Mouse (Mus musculus): ENCODE data around the gene Psmb4. TPM values are rescaled to one million over a fixed set of nuclear protein-coding genes. Genes with fewer than 3 reads are reported as not detected.

The Psmb4 gene
- total and polyA plus RNA-seq, 3 experiments = 481 to 798 (median 554) TPM

GRCm38 (mm10) chr3:94921104-94921503 is 34.3 kb upstream of the Psmb4 start:
- no peak for DNase-seq (ENCODE audit: extremely low read depth)
- H3K4me3 ChIP-seq (replicated peaks in 1 of 3; ENCODE audit: low read depth in 2 of 3, low read length in 2 of 3, poor library complexity in 1 of 3) = no peak overlapping the region
- in situ Hi-C loops (cut with MboI; ENCODE audit: low pct_ligation_motif_present, low pct_unique_long_range_greater_than_20kb, low sequenced_read_pairs) = no loop called here
- no peak overlapping the region for H3K27ac ChIP-seq (ENCODE audit: insufficient read depth, low read depth)
- H3K79me2 ChIP-seq (replicated peaks; ENCODE audit: control insufficient read depth, extremely low read depth, insufficient read depth, poor library complexity, severe bottlenecking) = no peaks in the 10 kb centered on the region
- no peak overlapping the region for H3K4me2 ChIP-seq (ENCODE audit: insufficient read depth, low read depth, poor library complexity, severe bottlenecking)
- H3K9ac ChIP-seq (ENCODE audit: insufficient read depth, low read depth) = no peak overlapping the region
- H3K36me3 ChIP-seq (replicated peaks in 1 of 2; ENCODE audit: control insufficient read depth in 1 of 2, insufficient read depth in 1 of 2, low read length in 1 of 2) = no peaks in the 10 kb centered on the region
- peaks cover 3% of the 10 kb centered on the region for H3K27me3 ChIP-seq (replicated peaks)
- H3K9me3 ChIP-seq (replicated peaks; ENCODE audit: low read length) = no peaks in the 10 kb centered on the region
- TF ChIP-seq ETS1 (conservative IDR thresholded peaks at IDR 0.05; ENCODE audit: low read depth, low read length) = no peak
- no peak for TF ChIP-seq E2F4 (IDR thresholded peaks at IDR 0.05; ENCODE audit: insufficient replicate concordance, low read depth, low read length)
- no peak for TF ChIP-seq JUND (conservative IDR thresholded peaks at IDR 0.05; ENCODE audit: low read depth, low read length)
- no peak for TF ChIP-seq CTCF (conservative IDR thresholded peaks at IDR 0.05 in 1 of 2, IDR thresholded peaks at IDR 0.05 in 1 of 2; ENCODE audit: low read depth in 2 of 2, low read length in 2 of 2)
- no peak for TF ChIP-seq PAX5 (IDR thresholded peaks at IDR 0.05; ENCODE audit: low read length)
- TF ChIP-seq ELF1 (IDR thresholded peaks at IDR 0.05; ENCODE audit: low read depth, low read length) = no peak
- TF ChIP-seq CHD2 (IDR thresholded peaks at IDR 0.05; ENCODE audit: low read length) = no peak
- TF ChIP-seq EP300 (IDR thresholded peaks at IDR 0.05; ENCODE audit: low read length) = no peak
- TF ChIP-seq KAT2A (IDR thresholded peaks at IDR 0.05; ENCODE audit: insufficient replicate concordance, low read length) = no peak
- no peak for TF ChIP-seq MAX (IDR thresholded peaks at IDR 0.05; ENCODE audit: low read length)
- no peak for TF ChIP-seq TBP (conservative IDR thresholded peaks at IDR 0.05; ENCODE audit: low read depth, low read length)
- TF ChIP-seq TCF12 (IDR thresholded peaks at IDR 0.05; ENCODE audit: low read depth, low read length) = no peak
- no peak for TF ChIP-seq BHLHE40 (IDR thresholded peaks at IDR 0.05; ENCODE audit: low read depth, low read length)
- no peak for TF ChIP-seq POLR2AphosphoS2 (IDR thresholded peaks at IDR 0.05; ENCODE audit: low read depth, low read length)
- no peak for TF ChIP-seq NRF1 (IDR thresholded peaks at IDR 0.05; ENCODE audit: low read depth, low read length)
- TF ChIP-seq RCOR1 (conservative IDR thresholded peaks at IDR 0.05; ENCODE audit: low read depth, low read length) = no peak
- no peak for TF ChIP-seq SMC3 (IDR thresholded peaks at IDR 0.05; ENCODE audit: low read depth, low read length)
- no peak for TF ChIP-seq SIN3A (IDR thresholded peaks at IDR 0.05; ENCODE audit: low read length)
- dilution Hi-C loops (cut with MboI; ENCODE audit: extremely low pct_ligation_motif_present, extremely low pct_unique_long_range_greater_than_20kb, low sequenced_read_pairs) = no loop called here
- H3K4me1 ChIP-seq (ENCODE audit: control insufficient read depth in 1 of 2, insufficient read depth in 2 of 2) = peaks cover 10 to 18% of the 10 kb centered on the region in 2 experiments

- no peak for DNase-seq (ENCODE audit: extremely low read depth)
- peaks cover 1% of the 10 kb centered on the region for H3K27me3 ChIP-seq (replicated peaks)
- no peak overlapping the region for H3K9ac ChIP-seq (ENCODE audit: insufficient read depth, low read depth)
- no peaks in the 10 kb centered on the region for H3K9me3 ChIP-seq (replicated peaks; ENCODE audit: low read length)
- no peak overlapping the region for H3K27ac ChIP-seq (ENCODE audit: insufficient read depth, low read depth)
- dilution Hi-C loops (cut with MboI; ENCODE audit: extremely low pct_ligation_motif_present, extremely low pct_unique_long_range_greater_than_20kb, low sequenced_read_pairs) = no loop called here
- TF ChIP-seq KAT2A (IDR thresholded peaks at IDR 0.05; ENCODE audit: insufficient replicate concordance, low read length) (no peak), CHD2 (IDR thresholded peaks at IDR 0.05; ENCODE audit: low read length) (no peak), ZC3H11A (IDR thresholded peaks at IDR 0.05; ENCODE audit: low read depth, low read length) (no peak), USF2 (conservative IDR thresholded peaks at IDR 0.05; ENCODE audit: low read depth, low read length) (no peak), ZMIZ1 (IDR thresholded peaks at IDR 0.05; ENCODE audit: low read depth, low read length) (no peak), ELF1 (IDR thresholded peaks at IDR 0.05; ENCODE audit: low read depth, low read length) (no peak), MXI1 (IDR thresholded peaks at IDR 0.05; ENCODE audit: low read depth, low read length) (no peak), MAX (IDR thresholded peaks at IDR 0.05; ENCODE audit: low read length) (no peak), USF1 (IDR thresholded peaks at IDR 0.05; ENCODE audit: low read depth, low read length) (no peak), NELFE (IDR thresholded peaks at IDR 0.05; ENCODE audit: low read depth, low read length) (no peak), GABPA (IDR thresholded peaks at IDR 0.05; ENCODE audit: insufficient replicate concordance, low read depth, low read length) (no peak), E2F4 (IDR thresholded peaks at IDR 0.05; ENCODE audit: insufficient replicate concordance, low read depth, low read length) (no peak), HCFC1 (IDR thresholded peaks at IDR 0.05; ENCODE audit: low read depth, low read length) (no peak), ZNF384 (IDR thresholded peaks at IDR 0.05; ENCODE audit: low read depth, low read length) (no peak), MAZ (IDR thresholded peaks at IDR 0.05; ENCODE audit: low read depth, low read length) (no peak), ZKSCAN1 (IDR thresholded peaks at IDR 0.05; ENCODE audit: borderline replicate concordance, low read depth, low read length) (no peak)
- no peaks in the 10 kb centered on the region for H3K79me2 ChIP-seq (replicated peaks; ENCODE audit: control insufficient read depth, extremely low read depth, insufficient read depth, poor library complexity, severe bottlenecking)
- in situ Hi-C loops (cut with MboI; ENCODE audit: low pct_ligation_motif_present, low pct_unique_long_range_greater_than_20kb, low sequenced_read_pairs) = no loop called here
- H3K4me2 ChIP-seq (ENCODE audit: insufficient read depth, low read depth, poor library complexity, severe bottlenecking) = no peak overlapping the region
- no peak overlapping the region for H3K4me3 ChIP-seq (replicated peaks in 1 of 3; ENCODE audit: low read depth in 2 of 3, low read length in 2 of 3, poor library complexity in 1 of 3)
- no peaks in the 10 kb centered on the region for H3K36me3 ChIP-seq (replicated peaks in 1 of 2; ENCODE audit: control insufficient read depth in 1 of 2, insufficient read depth in 1 of 2, low read length in 1 of 2)
- peaks cover 14 to 22% of the 10 kb centered on the region in 2 experiments for H3K4me1 ChIP-seq (ENCODE audit: control insufficient read depth in 1 of 2, insufficient read depth in 2 of 2)
Measured at GRCm38 (mm10) chr3:94918845-94919244, 32.1 kb upstream of the Psmb4 start.

Data from CH12.LX (cell line).